Mouse (Mus musculus) frontal cortex, adult 2 months (tissue): ENCODE data around the gene Msi2. TPM values are rescaled to one million over a fixed set of nuclear protein-coding genes. Genes with fewer than 3 reads are reported as not detected.

Source experiments
- DNase-seq, 2 experiments: peaks; one replicate each; pipeline ENCODE4 v3.0.0; 2022; ENCODE audit warnings: low spot score in 1 of 2; ENCODE audit errors: extremely low spot score in 1 of 2
- polyA plus RNA-seq: library from polyadenylated mRNA; depleted of rRNA; stranded (reverse); fragments of >200 nt; gene quantifications from 2 replicates; pipeline ENCODE4 v1.2.3, GENCODE M21; 2012

Msi2 gene
- polyA plus RNA-seq, 1 experiment: 82.2 TPM

GRCm38 (mm10) chr11:88683026-88683770 is 35.1 kb downstream of the Msi2 start:
- DNase-seq: peak in 1 of 2 experiments; percentile 30

GRCm38 (mm10) chr11:88677350-88677749 is 41.0 kb downstream of the Msi2 start:
- no peak for DNase-seq

GRCm38 (mm10) chr11:88676597-88676996 is 41.7 kb downstream of the Msi2 start:
- no peak for DNase-seq

DNA sequence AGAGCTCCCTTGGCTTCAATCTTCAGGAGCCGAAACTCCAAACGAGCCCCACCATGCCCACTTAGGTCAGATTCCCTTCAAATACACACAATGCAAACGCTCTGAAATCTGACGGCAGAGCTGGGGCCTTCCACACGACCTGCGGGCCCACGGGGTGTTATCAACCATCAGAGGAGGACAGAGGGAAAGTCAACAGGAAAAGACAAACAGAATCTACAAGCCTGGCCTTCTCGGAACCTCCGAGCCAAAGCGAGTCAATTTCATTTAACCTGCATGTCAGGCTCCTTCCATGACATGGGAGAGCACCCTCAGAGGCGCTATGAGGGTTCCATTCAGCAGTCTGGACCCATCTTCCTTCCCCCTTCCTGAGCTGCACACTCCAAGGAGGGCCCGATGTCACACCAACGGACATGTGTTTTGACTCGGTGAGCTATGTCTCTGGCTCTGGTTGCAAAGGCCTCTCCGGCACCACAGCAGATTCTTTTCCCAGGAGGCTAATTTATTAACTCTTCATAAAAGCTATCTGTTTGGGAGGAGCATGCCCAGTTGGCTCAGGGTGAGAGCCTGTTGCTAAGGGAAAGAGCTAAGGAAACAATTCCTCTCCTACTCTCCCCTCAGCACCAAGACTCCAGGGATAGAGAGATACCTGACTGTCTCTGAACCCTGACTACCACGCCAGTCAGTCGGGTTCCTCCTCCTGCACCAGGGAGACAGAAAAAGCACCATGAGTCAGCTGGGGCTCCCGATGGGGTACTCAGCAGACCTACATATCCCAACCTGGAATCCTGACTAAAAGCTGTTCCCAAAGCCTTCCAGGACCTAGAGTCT is 42.6 kb downstream of the Msi2 start:
- no peak for DNase-seq

GRCm38 (mm10) chr11:88674075-88674474 is 44.2 kb downstream of the Msi2 start:
- no peak for DNase-seq

GRCm38 (mm10) chr11:88670925-88671324 is 47.4 kb downstream of the Msi2 start:
- no peak for DNase-seq

DNA sequence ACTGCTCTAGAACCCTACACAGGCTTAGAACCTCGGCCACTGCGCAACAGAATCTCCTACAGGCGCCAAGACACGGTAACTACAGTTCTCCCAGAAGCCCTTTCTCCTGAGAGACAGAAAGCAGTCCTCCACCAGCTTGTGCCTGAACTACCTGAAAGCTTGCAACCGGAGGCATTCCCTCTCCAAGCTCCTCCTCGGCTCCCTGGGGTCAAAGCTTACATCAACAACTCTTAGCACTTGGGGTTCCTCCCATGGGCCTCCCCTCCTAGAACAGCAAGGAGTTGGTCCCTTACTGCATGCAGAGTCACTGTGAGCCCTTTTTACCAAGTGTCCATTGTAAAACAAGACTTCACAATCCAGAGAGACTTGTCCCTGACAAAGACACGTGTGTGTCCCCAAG is 49.2 kb downstream of the Msi2 start:
- no peak for DNase-seq

DNA sequence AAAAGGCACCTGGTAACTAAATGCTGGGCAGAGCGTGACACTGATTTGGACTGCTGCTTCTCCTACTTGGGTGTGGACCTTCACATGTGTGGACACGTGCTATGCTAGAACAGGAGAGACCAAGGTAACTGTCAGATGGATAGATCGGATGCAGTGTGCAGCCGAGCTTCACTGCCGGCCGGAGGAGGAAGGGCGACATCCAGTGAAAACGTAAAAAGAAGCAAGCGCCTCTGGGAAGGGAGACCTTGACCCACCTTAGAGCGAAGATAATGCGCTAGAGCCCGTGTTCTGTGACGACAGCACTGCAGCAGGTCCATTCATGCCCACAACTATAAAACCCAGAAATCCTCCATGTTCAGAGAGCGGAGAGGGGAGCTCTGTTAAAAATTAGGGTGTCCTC is 50.0 kb downstream of the Msi2 start:
- DNase-seq: no peak

GRCm38 (mm10) chr11:88665799-88666198 is 52.5 kb downstream of the Msi2 start:
- no peak for DNase-seq

DNA sequence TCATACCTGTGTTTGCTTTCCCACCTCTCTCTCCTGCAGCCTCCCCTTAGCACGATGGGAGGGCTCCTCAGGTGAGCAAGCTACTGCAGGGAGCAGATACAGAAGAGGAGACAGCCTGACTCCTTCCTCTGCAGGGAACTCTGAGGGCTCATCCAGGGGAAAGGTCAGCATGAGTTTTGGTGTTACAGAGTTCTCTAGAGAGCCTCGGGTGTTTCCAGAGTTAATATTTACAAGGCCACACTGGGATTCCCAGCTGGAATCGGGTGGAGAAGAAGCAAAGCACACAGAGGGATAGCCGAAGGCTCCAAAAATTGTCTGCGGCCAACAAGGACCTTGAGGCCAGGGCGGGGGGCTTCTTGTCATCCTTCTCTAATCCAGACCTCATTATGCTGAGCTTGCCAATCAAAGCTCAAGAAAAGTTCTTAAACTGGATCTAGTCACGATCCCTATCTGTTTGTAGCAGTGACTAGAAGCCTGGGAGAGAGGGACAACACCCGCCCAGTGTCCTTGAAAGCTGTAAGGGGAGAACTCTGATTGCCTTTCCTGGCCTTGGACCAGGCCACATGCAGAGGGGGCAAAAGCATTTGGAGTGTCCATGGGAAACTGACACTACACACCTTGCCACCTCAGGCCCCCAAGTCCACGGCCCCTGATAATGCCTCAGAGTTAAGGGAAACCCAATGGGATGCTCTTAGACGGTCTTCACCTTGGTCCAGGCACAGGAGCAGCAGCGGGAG is 56.7 kb downstream of the Msi2 start:
- DNase-seq: no peak

DNA sequence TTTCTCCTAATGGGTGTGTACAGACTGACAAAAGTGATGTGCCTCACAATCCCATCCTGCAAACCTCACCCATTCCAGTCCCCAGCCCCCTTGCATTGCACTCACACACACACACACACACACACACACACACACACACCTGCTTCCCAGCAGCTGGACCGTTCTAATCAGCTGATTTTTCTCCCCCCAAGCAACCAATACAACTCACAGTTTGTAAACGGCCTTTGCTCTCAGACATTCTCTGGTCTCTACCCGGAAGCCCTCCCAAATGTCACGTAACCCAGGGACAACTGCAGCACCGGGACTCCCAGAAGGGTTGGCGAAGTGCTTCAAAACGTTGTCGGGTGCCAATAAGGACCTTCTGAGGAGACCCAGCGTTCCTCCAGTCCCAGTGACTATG is 57.9 kb downstream of the Msi2 start:
- no peak for DNase-seq

GRCm38 (mm10) chr11:88658926-88659325 is 59.4 kb downstream of the Msi2 start:
- DNase-seq: no peak

- DNase-seq: no peak
Measured at GRCm38 (mm10) chr11:88655786-88656185, 62.5 kb downstream of the Msi2 start.

DNA sequence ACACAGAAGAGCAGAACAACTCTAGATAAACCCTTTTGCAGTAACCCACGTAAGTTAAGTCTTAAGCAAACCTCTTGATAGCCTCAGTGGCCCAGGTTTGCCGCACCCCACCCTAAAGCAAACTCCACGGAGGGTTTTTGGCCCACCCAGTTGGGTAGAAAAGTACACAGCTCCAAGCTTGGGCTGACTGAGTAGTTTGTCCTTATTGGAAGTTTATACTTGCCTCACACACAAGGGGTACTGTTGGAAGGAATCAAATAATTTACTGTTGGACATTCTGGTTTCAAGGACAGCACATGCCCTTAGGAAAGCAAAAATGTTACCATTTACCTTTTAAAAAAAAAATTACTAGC is 63.1 kb downstream of the Msi2 start:
- no peak for DNase-seq

- peak; percentile 14 to 22 for DNase-seq
Measured at GRCm38 (mm10) chr11:88654391-88655213, 63.7 kb downstream of the Msi2 start.

DNA sequence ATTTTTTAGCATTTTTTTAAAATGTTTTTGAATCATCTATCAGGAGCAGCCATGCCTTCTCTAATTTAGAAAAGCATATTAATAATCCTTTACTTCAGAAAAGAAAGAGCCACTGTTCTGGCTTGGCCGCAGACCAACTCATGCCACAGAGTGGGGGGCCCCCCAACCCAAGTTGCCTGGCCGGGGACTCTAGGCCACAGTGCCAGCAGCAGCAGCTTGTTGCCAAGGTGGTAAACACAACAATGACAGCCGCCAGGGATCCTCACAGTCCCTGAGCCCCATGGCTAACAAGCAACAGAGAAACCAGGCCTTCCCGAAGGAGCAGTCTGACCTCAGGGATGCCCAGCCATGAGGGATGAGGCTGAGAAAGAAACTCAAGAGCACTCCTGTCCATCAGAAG is 68.0 kb downstream of the Msi2 start:
- peak in 1 of 2 experiments; percentile 60 for DNase-seq

GRCm38 (mm10) chr11:88649009-88649408 is 69.3 kb downstream of the Msi2 start:
- no peak for DNase-seq

GRCm38 (mm10) chr11:88648407-88648806 is 69.9 kb downstream of the Msi2 start:
- no peak for DNase-seq

DNA sequence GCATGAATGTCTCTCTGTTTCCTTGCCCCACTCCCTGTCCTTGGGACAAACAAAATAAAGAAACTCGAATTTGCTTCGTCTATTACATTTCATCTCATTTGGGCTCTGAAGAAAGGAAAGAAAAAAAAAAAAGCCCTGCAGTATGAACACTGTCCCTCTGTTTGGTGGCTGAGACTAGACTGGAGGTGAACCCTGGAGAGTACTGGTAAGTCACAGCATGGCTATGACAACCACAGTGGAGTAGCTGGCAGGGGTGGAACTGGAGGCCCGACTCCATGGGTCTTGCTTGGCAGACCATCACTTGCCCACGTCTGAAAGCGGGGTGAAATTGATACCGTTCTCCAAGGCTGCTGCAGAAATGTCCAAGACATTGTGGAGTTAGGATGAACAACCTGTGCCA is 71.8 kb downstream of the Msi2 start:
- no peak for DNase-seq

DNA sequence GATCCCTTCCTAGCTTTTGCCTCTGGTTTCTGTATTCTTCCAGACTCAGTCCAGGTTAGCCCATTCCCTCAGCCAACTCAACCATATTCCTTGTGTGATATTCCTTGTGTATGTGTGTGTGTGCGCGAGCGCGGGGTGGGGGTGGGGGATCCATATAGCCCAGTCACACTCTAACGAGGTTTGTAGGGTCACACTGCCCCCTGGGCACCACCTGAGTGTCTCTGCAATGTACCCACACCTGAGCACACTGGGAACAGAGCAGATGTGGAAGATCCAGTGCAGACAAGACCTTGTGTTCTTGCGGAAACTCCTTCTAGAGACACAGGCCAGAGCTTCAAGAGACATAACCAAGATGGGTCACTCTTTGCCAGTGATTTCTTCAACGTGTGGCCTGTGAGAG is 72.5 kb downstream of the Msi2 start:
- DNase-seq: no peak

- no peak for DNase-seq
Measured at GRCm38 (mm10) chr11:88644719-88645118, 73.6 kb downstream of the Msi2 start.
